Mouse (Mus musculus): ENCODE results near the gene Tenm2. TPM values are rescaled to one million over a fixed set of nuclear protein-coding genes. Genes with fewer than 3 reads are reported as not detected.

Gene Tenm2
- polyA plus RNA-seq, 1 experiment from 2014 or later = not detected

- no peaks in the 10 kb centered on the region for H3K4me1 ChIP-seq (ENCODE audit: insufficient read depth)
- no peak for ATAC-seq
- no peak overlapping the region for H3K27ac ChIP-seq (ENCODE audit: low read depth)
- no peaks in the 10 kb centered on the region for H3K27me3 ChIP-seq (ENCODE audit: insufficient read depth, low read length)
- H3K9me3 ChIP-seq (ENCODE audit: low read length) = no peaks in the 10 kb centered on the region
- no peak overlapping the region for H3K9ac ChIP-seq (replicated peaks)
- no peak for DNase-seq
- TF ChIP-seq CTCF (IDR thresholded peaks at IDR 0.05; ENCODE audit: low read depth) = no peak
- no peak for TF ChIP-seq EP300 (IDR thresholded peaks at IDR 0.05; ENCODE audit: low read depth)
- H3K4me3 ChIP-seq (ENCODE audit: low read depth, low read length) = no peak overlapping the region
- no peaks in the 10 kb centered on the region for H3K36me3 ChIP-seq (replicated peaks; ENCODE audit: insufficient read depth, low read length)
- H3K4me2 ChIP-seq (ENCODE audit: low read depth, low read length) = no peak overlapping the region
- 83% methylated on average over 5 of the region's 5 CpGs for WGBS (ENCODE audit: insufficient replicate concordance)
These were observed 870.7 kb downstream of the Tenm2 start for GRCm38 (mm10) chr11:36365067-36365466.

- Histone ChIP-seq H3K9ac (replicated peaks) (no peak overlapping the region), H3K27me3 (ENCODE audit: insufficient read depth, low read length) (no peaks in the 10 kb centered on the region), H3K27ac (ENCODE audit: low read depth) (no peak overlapping the region), H3K36me3 (replicated peaks; ENCODE audit: insufficient read depth, low read length) (no peaks in the 10 kb centered on the region), H3K4me2 (ENCODE audit: low read depth, low read length) (no peak overlapping the region), H3K4me3 (ENCODE audit: low read depth, low read length) (no peak overlapping the region), H3K9me3 (ENCODE audit: low read length) (no peaks in the 10 kb centered on the region), H3K4me1 (ENCODE audit: insufficient read depth) (no peaks in the 10 kb centered on the region)
- WGBS (ENCODE audit: insufficient replicate concordance) = 54% methylated on average over 9 of the region's 9 CpGs
- ATAC-seq (no peak), DNase-seq (no peak)
- TF ChIP-seq CTCF (IDR thresholded peaks at IDR 0.05; ENCODE audit: low read depth) (no peak), EP300 (IDR thresholded peaks at IDR 0.05; ENCODE audit: low read depth) (no peak)
These were observed 871.3 kb downstream of the Tenm2 start for GRCm38 (mm10) chr11:36364441-36364840.

- ATAC-seq (no peak), DNase-seq (no peak)
- Histone ChIP-seq H3K36me3 (replicated peaks; ENCODE audit: insufficient read depth, low read length) (no peaks in the 10 kb centered on the region), H3K4me2 (ENCODE audit: low read depth, low read length) (no peak overlapping the region), H3K4me1 (ENCODE audit: insufficient read depth) (no peaks in the 10 kb centered on the region), H3K27ac (ENCODE audit: low read depth) (no peak overlapping the region), H3K27me3 (ENCODE audit: insufficient read depth, low read length) (no peaks in the 10 kb centered on the region), H3K4me3 (ENCODE audit: low read depth, low read length) (no peak overlapping the region), H3K9me3 (ENCODE audit: low read length) (no peaks in the 10 kb centered on the region), H3K9ac (replicated peaks) (no peak overlapping the region)
- WGBS (ENCODE audit: insufficient replicate concordance) = 88% methylated on average over 8 of the region's 8 CpGs
- no peak for TF ChIP-seq CTCF (IDR thresholded peaks at IDR 0.05; ENCODE audit: low read depth)
- TF ChIP-seq EP300 (IDR thresholded peaks at IDR 0.05; ENCODE audit: low read depth) = no peak
These were observed 873.2 kb downstream of the Tenm2 start for GRCm38 (mm10) chr11:36362514-36362913.

- Histone ChIP-seq H3K4me3 (ENCODE audit: low read depth, low read length) (no peak overlapping the region), H3K9me3 (ENCODE audit: low read length) (no peaks in the 10 kb centered on the region), H3K9ac (replicated peaks) (no peak overlapping the region), H3K27me3 (ENCODE audit: insufficient read depth, low read length) (no peaks in the 10 kb centered on the region), H3K4me1 (ENCODE audit: insufficient read depth) (no peaks in the 10 kb centered on the region), H3K27ac (ENCODE audit: low read depth) (no peak overlapping the region), H3K36me3 (replicated peaks; ENCODE audit: insufficient read depth, low read length) (no peaks in the 10 kb centered on the region), H3K4me2 (ENCODE audit: low read depth, low read length) (no peak overlapping the region)
- WGBS (ENCODE audit: insufficient replicate concordance) = 71% methylated on average over 1 of the region's 1 CpGs
- no peak for TF ChIP-seq EP300 (IDR thresholded peaks at IDR 0.05; ENCODE audit: low read depth)
- no peak for TF ChIP-seq CTCF (IDR thresholded peaks at IDR 0.05; ENCODE audit: low read depth)
- ATAC-seq (no peak), DNase-seq (no peak)
These were observed 882.5 kb downstream of the Tenm2 start for GRCm38 (mm10) chr11:36353252-36353651.

- Histone ChIP-seq H3K27me3 (ENCODE audit: insufficient read depth, low read length) (no peaks in the 10 kb centered on the region), H3K4me2 (ENCODE audit: low read depth, low read length) (no peak overlapping the region), H3K4me3 (ENCODE audit: low read depth, low read length) (no peak overlapping the region), H3K9ac (replicated peaks) (no peak overlapping the region), H3K9me3 (ENCODE audit: low read length) (no peaks in the 10 kb centered on the region), H3K4me1 (ENCODE audit: insufficient read depth) (no peaks in the 10 kb centered on the region), H3K27ac (ENCODE audit: low read depth) (no peak overlapping the region), H3K36me3 (replicated peaks; ENCODE audit: insufficient read depth, low read length) (no peaks in the 10 kb centered on the region)
- no peak for DNase-seq
- TF ChIP-seq CTCF (IDR thresholded peaks at IDR 0.05; ENCODE audit: low read depth) = no peak
- TF ChIP-seq EP300 (IDR thresholded peaks at IDR 0.05; ENCODE audit: low read depth) = no peak
- ATAC-seq = no peak
- WGBS (ENCODE audit: insufficient replicate concordance) = 58% methylated on average over 6 of the region's 6 CpGs
These were observed 884.0 kb downstream of the Tenm2 start for GRCm38 (mm10) chr11:36351752-36352151.

GRCm38 (mm10) chr11:36351341-36351740, 884.4 kb downstream of the Tenm2 start:
- no peak overlapping the region for H3K9ac ChIP-seq (replicated peaks)
- no peak for TF ChIP-seq EP300 (IDR thresholded peaks at IDR 0.05; ENCODE audit: low read depth)
- no peak for TF ChIP-seq CTCF (IDR thresholded peaks at IDR 0.05; ENCODE audit: low read depth)
- WGBS (ENCODE audit: insufficient replicate concordance) = 67% methylated on average over 6 of the region's 6 CpGs

GRCm38 (mm10) chr11:36350264-36350663, 885.5 kb downstream of the Tenm2 start:
- DNase-seq = no peak
- Histone ChIP-seq H3K27me3 (ENCODE audit: insufficient read depth, low read length) (no peaks in the 10 kb centered on the region), H3K4me2 (ENCODE audit: low read depth, low read length) (no peak overlapping the region), H3K27ac (ENCODE audit: low read depth) (no peak overlapping the region), H3K9ac (replicated peaks) (no peak overlapping the region), H3K4me3 (ENCODE audit: low read depth, low read length) (no peak overlapping the region), H3K36me3 (replicated peaks; ENCODE audit: insufficient read depth, low read length) (no peaks in the 10 kb centered on the region), H3K4me1 (ENCODE audit: insufficient read depth) (no peaks in the 10 kb centered on the region), H3K9me3 (ENCODE audit: low read length) (no peaks in the 10 kb centered on the region)
- WGBS (ENCODE audit: insufficient replicate concordance) = 82% methylated on average over 1 of the region's 1 CpGs
- no peak for TF ChIP-seq EP300 (IDR thresholded peaks at IDR 0.05; ENCODE audit: low read depth)
- TF ChIP-seq CTCF (IDR thresholded peaks at IDR 0.05; ENCODE audit: low read depth) = no peak
- ATAC-seq = no peak

More at GRCm38 (mm10) chr11:36351341-36351740, 884.4 kb downstream of the Tenm2 start:
- H3K27ac ChIP-seq (ENCODE audit: low read depth) = no peak overlapping the region
- no peaks in the 10 kb centered on the region for H3K27me3 ChIP-seq (ENCODE audit: insufficient read depth, low read length)
- no peak for DNase-seq
- H3K4me2 ChIP-seq (ENCODE audit: low read depth, low read length) = no peak overlapping the region
- no peak overlapping the region for H3K4me3 ChIP-seq (ENCODE audit: low read depth, low read length)
- no peaks in the 10 kb centered on the region for H3K4me1 ChIP-seq (ENCODE audit: insufficient read depth)
- no peaks in the 10 kb centered on the region for H3K36me3 ChIP-seq (replicated peaks; ENCODE audit: insufficient read depth, low read length)
- no peak for ATAC-seq
- no peaks in the 10 kb centered on the region for H3K9me3 ChIP-seq (ENCODE audit: low read length)
